In the genomic region with DNA sequence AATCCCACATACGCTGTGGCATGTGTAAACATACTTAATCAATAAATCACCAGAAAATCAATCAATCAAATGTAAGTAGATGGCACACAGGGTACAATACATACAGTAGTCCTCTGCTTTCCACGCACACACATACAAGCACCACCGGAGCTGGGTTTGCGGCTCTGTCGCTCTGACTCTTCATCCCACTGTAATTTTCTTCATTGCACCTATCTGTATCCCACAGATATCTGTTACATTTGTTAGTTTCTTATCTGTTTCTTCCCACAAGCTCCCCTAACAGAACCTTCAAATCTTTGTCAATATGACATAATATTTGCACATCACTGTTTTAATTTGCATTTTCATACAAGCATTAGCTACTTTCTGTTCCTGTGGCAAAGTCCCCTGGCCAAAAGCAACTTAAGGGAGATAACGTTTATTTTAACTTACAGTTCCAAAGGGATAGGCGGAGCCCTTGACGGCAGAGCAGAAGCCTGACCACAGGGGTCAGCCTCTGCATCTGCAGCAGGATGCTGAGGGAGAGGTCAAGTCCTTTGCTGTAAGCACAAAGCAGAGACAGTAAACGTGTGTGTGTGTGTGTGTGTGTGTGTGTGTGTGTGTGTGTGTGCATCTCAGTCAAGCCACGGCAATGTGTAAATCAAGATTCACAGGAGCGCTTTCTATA, we compare ENCODE assay signal across 24 mouse cellular contexts. TPM values are rescaled to one million over a fixed set of nuclear protein-coding genes. Genes with fewer than 3 reads are reported as not detected.
DNase-seq lines count a peak whose midpoint lies in the region; ATAC-seq and TF ChIP-seq lines count a peak whose summit lies in the region.
"Had no signal": no experiment of that assay in that cellular context is flagged by ENCODE, and none has a peak within 500 bp of the region (broad histone marks: within the 10 kb centered on the region; RNA-seq: fewer than 3 reads in every experiment).

No protein-coding gene starts in this region.

- H3K27me3 ChIP-seq in hindbrain, embryonic 10.5 days (ENCODE audit: insufficient read depth, poor library complexity, severe bottlenecking) = peaks cover 48% of the 10 kb centered on the region
- H3K27me3 ChIP-seq in hindbrain, embryonic 11.5 days (ENCODE audit: control insufficient read depth, insufficient read depth, low read length) = peaks cover 2% of the 10 kb centered on the region; the same call in 1 of the 2 replicates
- H3K27me3 ChIP-seq in MEL (ENCODE audit: control insufficient read depth in 1 of 2, insufficient read depth in 2 of 2, low read length in 2 of 2) = peaks cover 3 to 7% of the 10 kb centered on the region in 2 experiments
- H3K27me3 ChIP-seq: embryonic facial prominence, embryonic 12.5 days; embryonic facial prominence, embryonic 15.5 days; Patski had no signal

- no peaks in the 10 kb centered on the region for H3K79me2 ChIP-seq in MEL (ENCODE audit: control insufficient read depth, insufficient read depth, low read length, poor library complexity)

- H3K27ac ChIP-seq in hindbrain, embryonic 10.5 days = no peak overlapping the region
- H3K27ac ChIP-seq in hindbrain, embryonic 11.5 days (ENCODE audit: low read depth, low read length) = no peak overlapping the region
- H3K27ac ChIP-seq in MEL (ENCODE audit: control insufficient read depth, low read depth, low read length) = no peak overlapping the region
- H3K27ac ChIP-seq: embryonic facial prominence, embryonic 12.5 days; embryonic facial prominence, embryonic 15.5 days; heart, adult 2 months; hindbrain, embryonic 14.5 days; hindbrain, postnatal 0 days had no signal

- 63% methylated on average over 11 of the region's 11 CpGs for WGBS in hindbrain, embryonic 10.5 days
- WGBS in hindbrain, embryonic 11.5 days = 63% methylated on average over 11 of the region's 11 CpGs

- TF ChIP-seq EP300 in MEL (IDR thresholded peaks at IDR 0.05; ENCODE audit: low read depth in 1 of 2, low read length in 2 of 2) = no peak

- peaks cover 16% of the 10 kb centered on the region for H3K4me1 ChIP-seq in hindbrain, embryonic 10.5 days (replicated peaks)
- no peaks in the 10 kb centered on the region for H3K4me1 ChIP-seq in hindbrain, embryonic 11.5 days (replicated peaks; ENCODE audit: control insufficient read depth, insufficient read depth, low read length)
- peaks cover 2 to 6% of the 10 kb centered on the region in 2 experiments; a peak in 3 of 4 replicates for H3K4me1 ChIP-seq in MEL (ENCODE audit: control insufficient read depth in 1 of 2, insufficient read depth in 2 of 2, low read length in 2 of 2)

- no peak for TF ChIP-seq RAD21 in MEL (IDR thresholded peaks at IDR 0.05; ENCODE audit: low read depth, low read length)

- no peak overlapping the region for H3K9ac ChIP-seq in hindbrain, embryonic 11.5 days (ENCODE audit: low read depth, low read length)
- no peak overlapping the region for H3K9ac ChIP-seq in MEL (ENCODE audit: control insufficient read depth, low read depth, low read length, poor library complexity, severe bottlenecking)
- H3K9ac ChIP-seq: embryonic facial prominence, embryonic 12.5 days; embryonic facial prominence, embryonic 15.5 days; forebrain, postnatal 0 days; hindbrain, embryonic 14.5 days had no signal

- H3K4me3 ChIP-seq in hindbrain, embryonic 10.5 days = no peak overlapping the region
- H3K4me3 ChIP-seq in hindbrain, embryonic 11.5 days (ENCODE audit: low read depth, low read length) = no peak overlapping the region
- no peak overlapping the region for H3K4me3 ChIP-seq in MEL (ENCODE audit: control insufficient read depth in 1 of 2, insufficient read depth in 1 of 2, low read depth in 2 of 2, low read length in 2 of 2)
- H3K4me3 ChIP-seq: embryonic facial prominence, embryonic 12.5 days; embryonic facial prominence, embryonic 15.5 days; heart, adult 2 months had no signal

- no peak for TF ChIP-seq CTCF in MEL (IDR thresholded peaks at IDR 0.05 in 2 of 3, conservative IDR thresholded peaks at IDR 0.05 in 1 of 3; ENCODE audit: control insufficient read depth in 1 of 3, insufficient read depth in 1 of 3, low read depth in 2 of 3, low read length in 3 of 3, poor library complexity in 1 of 3, severe bottlenecking in 1 of 3)

- ATAC-seq in hindbrain, embryonic 11.5 days (ENCODE audit: low FRiP score) = no peak
- peak; percentile 72 for ATAC-seq in megakaryocyte-erythroid progenitor cell, adult 5-6 weeks (replicated peaks; ENCODE audit: low FRiP score, low TSS enrichment, poor library complexity, severe bottlenecking)
- no peak for ATAC-seq in frontal cortex, adult (ENCODE audit: low TSS enrichment)
- ATAC-seq in megakaryocyte, adult 5-6 weeks (ENCODE audit: poor library complexity, severe bottlenecking) = no peak
- ATAC-seq: forebrain, embryonic 14.5 days; forebrain, postnatal 0 days; hindbrain, postnatal 0 days; inflammation-experienced regulatory T-cells, adult 6 months; Patski had no signal

- TF ChIP-seq POLR2A in MEL (IDR thresholded peaks at IDR 0.05; ENCODE audit: control insufficient read depth in 1 of 2, insufficient read depth in 1 of 2, low read depth in 1 of 2, low read length in 2 of 2, poor library complexity in 1 of 2) = no peak

- no peaks in the 10 kb centered on the region for H3K36me3 ChIP-seq in hindbrain, embryonic 10.5 days
- no peaks in the 10 kb centered on the region for H3K36me3 ChIP-seq in hindbrain, embryonic 11.5 days (ENCODE audit: control insufficient read depth, insufficient read depth, low read length)
- peaks cover 0 to 11% of the 10 kb centered on the region in 2 experiments; a peak in 2 of 4 replicates for H3K36me3 ChIP-seq in MEL (ENCODE audit: control insufficient read depth in 1 of 2, insufficient read depth in 2 of 2, low read length in 2 of 2)
- H3K36me3 ChIP-seq: embryonic facial prominence, embryonic 12.5 days; embryonic facial prominence, embryonic 15.5 days had no signal

- no peaks in the 10 kb centered on the region for H3K9me3 ChIP-seq in hindbrain, embryonic 10.5 days
- no peaks in the 10 kb centered on the region for H3K9me3 ChIP-seq in hindbrain, embryonic 11.5 days (ENCODE audit: control insufficient read depth, low read length)
- no peaks in the 10 kb centered on the region for H3K9me3 ChIP-seq in MEL (replicated peaks; ENCODE audit: insufficient read depth, low read length)
- H3K9me3 ChIP-seq: embryonic facial prominence, embryonic 15.5 days had no signal

- no peak overlapping the region for H3K4me2 ChIP-seq in hindbrain, embryonic 11.5 days (replicated peaks; ENCODE audit: low read depth, low read length)
- H3K4me2 ChIP-seq: embryonic facial prominence, embryonic 12.5 days; embryonic facial prominence, embryonic 15.5 days; heart, embryonic 11.5 days; hindbrain, embryonic 14.5 days had no signal

- DNase-seq in hindbrain, embryonic 10.5 days (ENCODE audit: low spot score) = peak; percentile 10
- DNase-seq in hindbrain, embryonic 11.5 days (ENCODE audit: low spot score) = no peak
- peak; percentile 37 for DNase-seq in 3T3-L1 (ENCODE audit: low read depth, low spot score)
- DNase-seq in MEL (ENCODE audit: low read depth, low spot score) = no peak
- DNase-seq in thymus, postnatal 14 days = no peak
- DNase-seq: adrenal gland, postnatal 10 days; adrenal gland, postnatal 36 days; cerebellum, adult 18-20 months; cerebellum, adult 9-10 months; cerebellum, postnatal 14 days; forebrain, postnatal 0 days; gastrocnemius, postnatal 25 days; heart, adult 2 months had no signal

TF ChIP-seq in MEL, 35 proteins besides CTCF, POLR2A, EP300 and RAD21:
- no peak for TF ChIP-seq NRF1 (IDR thresholded peaks at IDR 0.05; ENCODE audit: insufficient read depth, low read depth, low read length, poor library complexity, severe bottlenecking)
- no peak for TF ChIP-seq TAL1 (IDR thresholded peaks at IDR 0.05; ENCODE audit: low read length)
- peak; percentile 40; the same call in 1 of the 2 replicates for TF ChIP-seq GATA1 (IDR thresholded peaks at IDR 0.05; ENCODE audit: low read depth, low read length)

RNA-seq across cellular contexts. Expression of a gene that starts 36.1 kb away (rescaled TPM):
- 74.6 TPM in 2 replicates for polyA plus RNA-seq in hindbrain, embryonic 10.5 days (2016; fragmentation: Nextera tagmentation; extraction: Ambion mirVana)
- 104 and 110 TPM in 2 replicates for polyA plus RNA-seq in hindbrain, embryonic 11.5 days (2014; fragmentation: Nextera tagmentation; extraction: Ambion mirVana)
- total RNA-seq in MEL (2012; rRNA removed) = 19.8 and 21.0 TPM in 2 replicates
- 10 to 100 TPM in 1 of 2 experiments, not detected in 1; 19.5 TPM for polyA plus RNA-seq in MEL (2012; ENCODE audit: insufficient read depth in 1 of 2, insufficient read length in 2 of 2, low read depth in 1 of 2, low replicate concordance in 2 of 2, missing spikeins in 1 of 2)
- 40.5 and 58.3 TPM in 2 replicates for total RNA-seq in megakaryocyte-erythroid progenitor cell, adult 5-6 weeks (2014; fragmentation: Nextera tagmentation)
- 44.3 and 71.8 TPM in 2 replicates for total RNA-seq in megakaryocyte-erythroid progenitor cell, adult 5-6 weeks (2017)
- total RNA-seq in megakaryocyte, adult 5-6 weeks (2015) = 19.6 and 23.3 TPM in 2 replicates
- total RNA-seq in megakaryocyte, adult 5-6 weeks (2017) = 13.1 and 42.4 TPM in 2 replicates

RNA-seq across cellular contexts. Expression of a gene that starts 37.0 kb away (rescaled TPM):
- polyA plus RNA-seq in hindbrain, embryonic 10.5 days (2016; fragmentation: Nextera tagmentation; extraction: Ambion mirVana) = 11.8 and 13.0 TPM in 2 replicates
- 13.7 and 16.8 TPM in 2 replicates for polyA plus RNA-seq in hindbrain, embryonic 11.5 days (2014; fragmentation: Nextera tagmentation; extraction: Ambion mirVana)
- total RNA-seq in MEL (2012; rRNA removed) = 1.2 and 1.9 TPM in 2 replicates
- polyA plus RNA-seq in MEL (2012; ENCODE audit: insufficient read depth in 1 of 2, insufficient read length in 2 of 2, low read depth in 1 of 2, low replicate concordance in 2 of 2, missing spikeins in 1 of 2) = 1 to 10 TPM in 1 of 2 experiments, not detected in 1; 2.3 TPM
- 10.2 and 22.9 TPM in 2 replicates for total RNA-seq in megakaryocyte-erythroid progenitor cell, adult 5-6 weeks (2014; fragmentation: Nextera tagmentation)
- 3.4 and 4.7 TPM in 2 replicates for total RNA-seq in megakaryocyte-erythroid progenitor cell, adult 5-6 weeks (2017)
- 42.2 and 54.4 TPM in 2 replicates for total RNA-seq in megakaryocyte, adult 5-6 weeks (2015)
- total RNA-seq in megakaryocyte, adult 5-6 weeks (2017) = 16.2 and 20.2 TPM in 2 replicates

Comparison
In these comparisons a context has a peak if more than half of its experiments do, and no peak if none do; other contexts are left out.
1. DNase-seq: peak in hindbrain, embryonic 10.5 days (single experiment) and 3T3-L1 (single experiment); none in hindbrain, embryonic 11.5 days (single experiment), MEL (single experiment) and thymus, postnatal 14 days (single experiment).